Mouse (Mus musculus): ENCODE results near the gene Ifnar1. TPM values are rescaled to one million over a fixed set of nuclear protein-coding genes. Genes with fewer than 3 reads are reported as not detected.
A peak's percentile ranks its signal among the peaks of the same experiment; 100 is the strongest.

The Ifnar1 gene
- total and polyA plus RNA-seq, 2 experiments, result 14.0 to 26.4 TPM

GRCm38 (mm10) chr16:91462644-91463043 is 22.4 kb upstream of the Ifnar1 start:
- WGBS, result 53% methylated on average over 3 of the region's 3 CpGs
- DNase-seq (ENCODE audit: extremely low read depth, low read depth, low spot score), result no peak
- no peak overlapping the region for H3K9ac ChIP-seq (ENCODE audit: low read depth, low read length)
- H3K36me3 ChIP-seq (ENCODE audit: control insufficient read depth, insufficient read depth, low read length), result no peaks in the 10 kb centered on the region
- no peak overlapping the region for H3K4me3 ChIP-seq (ENCODE audit: insufficient read depth, low read depth, low read length)
- TF ChIP-seq POLR2A (IDR thresholded peaks at IDR 0.05; ENCODE audit: extremely low read depth, insufficient read depth, low read length) (no peak), CTCF (IDR thresholded peaks at IDR 0.05; ENCODE audit: low read depth, low read length) (no peak)
- peaks cover 9% of the 10 kb centered on the region for H3K4me1 ChIP-seq (ENCODE audit: control insufficient read depth, insufficient read depth, low read length)
- H3K27ac ChIP-seq (replicated peaks; ENCODE audit: insufficient read depth, low read depth, low read length), result no peak overlapping the region
- no peaks in the 10 kb centered on the region for H3K79me2 ChIP-seq (ENCODE audit: control insufficient read depth, insufficient read depth, low read length)
- no peaks in the 10 kb centered on the region for H3K27me3 ChIP-seq (ENCODE audit: control insufficient read depth, insufficient read depth, low read length)

GRCm38 (mm10) chr16:91463400-91463799 is 21.6 kb upstream of the Ifnar1 start:
- H3K4me3 ChIP-seq (ENCODE audit: insufficient read depth, low read depth, low read length), result no peak overlapping the region
- H3K27ac ChIP-seq (replicated peaks; ENCODE audit: insufficient read depth, low read depth, low read length), result no peak overlapping the region
- 88% methylated on average over 2 of the region's 2 CpGs for WGBS
- no peak for DNase-seq (ENCODE audit: extremely low read depth, low read depth, low spot score)
- H3K79me2 ChIP-seq (ENCODE audit: control insufficient read depth, insufficient read depth, low read length), result no peaks in the 10 kb centered on the region
- H3K27me3 ChIP-seq (ENCODE audit: control insufficient read depth, insufficient read depth, low read length), result no peaks in the 10 kb centered on the region
- H3K36me3 ChIP-seq (ENCODE audit: control insufficient read depth, insufficient read depth, low read length), result no peaks in the 10 kb centered on the region
- H3K4me1 ChIP-seq (ENCODE audit: control insufficient read depth, insufficient read depth, low read length), result peaks cover 9% of the 10 kb centered on the region
- H3K9ac ChIP-seq (ENCODE audit: low read depth, low read length), result no peak overlapping the region
- TF ChIP-seq POLR2A (IDR thresholded peaks at IDR 0.05; ENCODE audit: extremely low read depth, insufficient read depth, low read length), result no peak
- TF ChIP-seq CTCF (IDR thresholded peaks at IDR 0.05; ENCODE audit: low read depth, low read length), result no peak

GRCm38 (mm10) chr16:91463836-91464400 is 21.1 kb upstream of the Ifnar1 start:
- peak overlapping the region; percentile 62; the same call in 1 of the 2 replicates for H3K4me3 ChIP-seq (ENCODE audit: insufficient read depth, low read depth, low read length)
- no peaks in the 10 kb centered on the region for H3K79me2 ChIP-seq (ENCODE audit: control insufficient read depth, insufficient read depth, low read length)
- no peaks in the 10 kb centered on the region for H3K27me3 ChIP-seq (ENCODE audit: control insufficient read depth, insufficient read depth, low read length)
- peaks cover 9% of the 10 kb centered on the region for H3K4me1 ChIP-seq (ENCODE audit: control insufficient read depth, insufficient read depth, low read length)
- H3K9ac ChIP-seq (ENCODE audit: low read depth, low read length), result peak overlapping the region; percentile 81
- H3K27ac ChIP-seq (replicated peaks; ENCODE audit: insufficient read depth, low read depth, low read length), result peak overlapping the region; percentile 84; the same call in 1 of the 2 replicates
- H3K36me3 ChIP-seq (ENCODE audit: control insufficient read depth, insufficient read depth, low read length), result no peaks in the 10 kb centered on the region
- peak; percentile 49 for DNase-seq (ENCODE audit: extremely low read depth, low read depth, low spot score)
- 52% methylated on average over 4 of the region's 4 CpGs for WGBS
- TF ChIP-seq POLR2A (IDR thresholded peaks at IDR 0.05; ENCODE audit: extremely low read depth, insufficient read depth, low read length) (no peak), CTCF (IDR thresholded peaks at IDR 0.05; ENCODE audit: low read depth, low read length) (no peak)

- TF ChIP-seq CTCF (IDR thresholded peaks at IDR 0.05; ENCODE audit: low read depth, low read length), result no peak
- peak; percentile 47; the same call in 1 of the 2 replicates for TF ChIP-seq POLR2A (IDR thresholded peaks at IDR 0.05; ENCODE audit: extremely low read depth, insufficient read depth, low read length)
- H3K79me2 ChIP-seq (ENCODE audit: control insufficient read depth, insufficient read depth, low read length), result no peaks in the 10 kb centered on the region
- H3K9ac ChIP-seq (ENCODE audit: low read depth, low read length), result peak overlapping the region; percentile 81
- peak overlapping the region; percentile 79 for H3K4me3 ChIP-seq (ENCODE audit: insufficient read depth, low read depth, low read length)
- H3K36me3 ChIP-seq (ENCODE audit: control insufficient read depth, insufficient read depth, low read length), result no peaks in the 10 kb centered on the region
- DNase-seq (ENCODE audit: extremely low read depth, low read depth, low spot score), result peak; percentile 86
- H3K27me3 ChIP-seq (ENCODE audit: control insufficient read depth, insufficient read depth, low read length), result no peaks in the 10 kb centered on the region
- H3K27ac ChIP-seq (replicated peaks; ENCODE audit: insufficient read depth, low read depth, low read length), result peak overlapping the region; percentile 84
- H3K4me1 ChIP-seq (ENCODE audit: control insufficient read depth, insufficient read depth, low read length), result peaks cover 9% of the 10 kb centered on the region
- 2% methylated on average over 44 of the region's 44 CpGs for WGBS
These were observed 20.2 kb upstream of the Ifnar1 start for GRCm38 (mm10) chr16:91464594-91465504.

GRCm38 (mm10) chr16:91465505-91466240 is 19.4 kb upstream of the Ifnar1 start:
- no peaks in the 10 kb centered on the region for H3K79me2 ChIP-seq (ENCODE audit: control insufficient read depth, insufficient read depth, low read length)
- no peak overlapping the region for H3K9ac ChIP-seq (ENCODE audit: low read depth, low read length)
- H3K4me1 ChIP-seq (ENCODE audit: control insufficient read depth, insufficient read depth, low read length), result peaks cover 8% of the 10 kb centered on the region
- no peaks in the 10 kb centered on the region for H3K27me3 ChIP-seq (ENCODE audit: control insufficient read depth, insufficient read depth, low read length)
- TF ChIP-seq POLR2A (IDR thresholded peaks at IDR 0.05; ENCODE audit: extremely low read depth, insufficient read depth, low read length) (no peak), CTCF (IDR thresholded peaks at IDR 0.05; ENCODE audit: low read depth, low read length) (no peak)
- no peak overlapping the region for H3K4me3 ChIP-seq (ENCODE audit: insufficient read depth, low read depth, low read length)
- WGBS, result 58% methylated on average over 13 of the region's 13 CpGs
- H3K27ac ChIP-seq (replicated peaks; ENCODE audit: insufficient read depth, low read depth, low read length), result no peak overlapping the region
- no peaks in the 10 kb centered on the region for H3K36me3 ChIP-seq (ENCODE audit: control insufficient read depth, insufficient read depth, low read length)
- DNase-seq (ENCODE audit: extremely low read depth, low read depth, low spot score), result no peak

All from liver, adult 2 months (tissue).